10 mouse cellular contexts compared by ENCODE assay signal in genomic region chr7:138121497-138121896, GRCm38 (mm10).
DNase-seq lines count a peak whose midpoint lies in the region; ATAC-seq and TF ChIP-seq lines count a peak whose summit lies in the region.
"Had no signal": no experiment of that assay in that cellular context is flagged by ENCODE, and none has a peak within 500 bp of the region (broad histone marks: within the 10 kb centered on the region; RNA-seq: fewer than 3 reads in every experiment).

No protein-coding gene starts in this region.

- no peak for ATAC-seq in granulocyte monocyte progenitor cell, adult 5-6 weeks (replicated peaks; ENCODE audit: poor library complexity, severe bottlenecking)

- no peaks in the 10 kb centered on the region for H3K27me3 ChIP-seq in hindbrain, embryonic 10.5 days (ENCODE audit: insufficient read depth, poor library complexity, severe bottlenecking)
- H3K27me3 ChIP-seq: liver, embryonic 15.5 days had no signal

- intact Hi-C loops in left cerebral cortex, postnatal 36 days (cut with DNase I): no loop called here

- H3K36me3 ChIP-seq in hindbrain, embryonic 10.5 days: no peaks in the 10 kb centered on the region
- H3K36me3 ChIP-seq: liver, embryonic 15.5 days had no signal

- H3K4me1 ChIP-seq in hindbrain, embryonic 10.5 days (replicated peaks): 0 out of 2 replicates have a peak, but pooled peaks cover 5% of the 10 kb centered on the region
- H3K4me1 ChIP-seq: liver, embryonic 15.5 days had no signal

- TF ChIP-seq CTCF in layer of hippocampus, adult 2 months (conservative IDR thresholded peaks at IDR 0.05): no peak

- H3K4me3 ChIP-seq in hindbrain, embryonic 10.5 days: no peak overlapping the region
- H3K4me3 ChIP-seq in layer of hippocampus, adult 2 months: no peak overlapping the region
- H3K4me3 ChIP-seq: liver, embryonic 15.5 days had no signal

- H3K9me3 ChIP-seq in hindbrain, embryonic 10.5 days: no peaks in the 10 kb centered on the region
- H3K9me3 ChIP-seq: liver, embryonic 15.5 days had no signal

- DNase-seq in left cerebral cortex, adult 9 months (ENCODE audit: low spot score in 2 of 2): peak; percentile 19 to 23
- no peak for DNase-seq in left cerebral cortex, postnatal 36 days (ENCODE audit: low spot score in 2 of 2)
- DNase-seq in hindbrain, embryonic 10.5 days (ENCODE audit: low spot score): no peak
- peak; percentile 25 to 27 for DNase-seq in layer of hippocampus, adult 2 months (ENCODE audit: low spot score in 2 of 2)
- peak; percentile 72 for DNase-seq in retina, embryonic 14.5 days (ENCODE audit: low spot score)
- no peak for DNase-seq in T-cell, adult 2 months (ENCODE audit: low spot score)
- DNase-seq: adrenal gland, adult 2 months; cerebellum, adult 8-10 months had no signal

- 0 out of 2 replicates have a peak overlapping the region, but pooled peaks have one; percentile 41 for H3K27ac ChIP-seq in hindbrain, embryonic 10.5 days
- H3K27ac ChIP-seq in layer of hippocampus, adult 2 months: peak overlapping the region; percentile 67
- H3K27ac ChIP-seq: liver, embryonic 15.5 days had no signal

- WGBS in hindbrain, embryonic 10.5 days: 39% methylated on average over 4 of the region's 4 CpGs

Comparison
In these comparisons a context has a peak if more than half of its experiments do, and no peak if none do; other contexts are left out.
1. DNase-seq: peak in left cerebral cortex, adult 9 months (2 of 2), layer of hippocampus, adult 2 months (2 of 2) and retina, embryonic 14.5 days (single experiment); none in left cerebral cortex, postnatal 36 days (0 of 2), hindbrain, embryonic 10.5 days (single experiment) and T-cell, adult 2 months (single experiment).